Mouse (Mus musculus) olfactory bulb, adult 2 months (tissue): Measurements from ENCODE around the gene Srp9.

ENCODE experiments used
- CTCF ChIP-seq: fragments of 200-500 bp; IDR thresholded peaks from 2 replicates; pipeline ENCODE4 v1.5.1; 2012; ENCODE audit warnings: low read depth, mild to moderate bottlenecking, low read length, moderate library complexity; ENCODE audit not compliant: insufficient read depth
- POLR2A ChIP-seq: fragments of 200-500 bp; IDR thresholded peaks from 2 replicates; pipeline ENCODE4 v1.6.1; 2012; ENCODE audit warnings: mild to moderate bottlenecking, low read depth, low read length, moderate library complexity; ENCODE audit not compliant: insufficient read depth

GRCm38 (mm10) chr1:182137204-182138125 is 12.9 kb downstream of the Srp9 start:
- TF ChIP-seq CTCF, result no peak
- no peak for TF ChIP-seq POLR2A
